In the genomic region with DNA sequence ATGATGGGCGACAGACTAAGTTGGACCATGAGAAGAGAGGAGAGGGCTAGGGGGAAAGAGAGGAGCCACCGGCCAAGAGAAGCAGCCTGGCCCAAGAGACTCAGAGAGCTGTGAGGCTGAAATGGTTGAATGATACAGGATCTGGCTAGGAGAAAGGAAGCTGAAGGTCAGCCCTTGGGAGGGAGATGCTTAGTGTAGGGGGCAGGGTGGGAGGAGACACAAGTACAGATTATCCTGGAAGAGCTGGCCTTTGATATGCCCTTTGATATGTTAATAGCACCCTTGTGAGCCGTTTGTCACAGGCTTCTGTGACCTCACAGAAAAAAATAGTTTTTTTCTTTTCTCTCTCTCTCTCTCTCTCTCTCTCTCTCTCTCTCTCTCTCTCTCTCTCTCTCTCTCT, we compare ENCODE assay signal across 21 mouse cellular contexts. TPM values are rescaled to one million over a fixed set of nuclear protein-coding genes. Genes with fewer than 3 reads are reported as not detected.
DNase-seq lines count a peak whose midpoint lies in the region; ATAC-seq and TF ChIP-seq lines count a peak whose summit lies in the region.
"Had no signal": no experiment of that assay in that cellular context is flagged by ENCODE, and none has a peak within 500 bp of the region (broad histone marks: within the 10 kb centered on the region; RNA-seq: fewer than 3 reads in every experiment).

No protein-coding gene starts in this region.

- TF ChIP-seq CTCF in intestine, postnatal 0 days (IDR thresholded peaks at IDR 0.05; ENCODE audit: low read depth) = no peak
- no peak for TF ChIP-seq CTCF in liver, postnatal 0 days (IDR thresholded peaks at IDR 0.05; ENCODE audit: low read depth)

- WGBS in kidney, embryonic 15.5 days = 15% methylated on average over 3 of the region's 3 CpGs
- 31% methylated on average over 3 of the region's 3 CpGs for WGBS in embryonic facial prominence, embryonic 10.5 days
- WGBS in intestine, postnatal 0 days = 43% methylated on average over 3 of the region's 3 CpGs
- WGBS in liver, postnatal 0 days (ENCODE audit: insufficient replicate concordance) = 53% methylated on average over 3 of the region's 3 CpGs

- ATAC-seq in kidney, embryonic 15.5 days (replicated peaks; ENCODE audit: low FRiP score) = no peak; the same call in 1 of the 2 replicates
- no peak for ATAC-seq in intestine, postnatal 0 days
- ATAC-seq in liver, postnatal 0 days = no peak
- ATAC-seq: activated CD4-positive, CD25-positive, alpha-beta regulatory T cell, adult 4 months; forebrain, postnatal 0 days; hindbrain, embryonic 16.5 days; midbrain, embryonic 16.5 days had no signal

- H3K9ac ChIP-seq in kidney, embryonic 15.5 days = no peak overlapping the region
- peak overlapping the region; percentile 22; the same call in 1 of the 2 replicates for H3K9ac ChIP-seq in ES-E14 (ENCODE audit: insufficient read depth, low read depth, low read length, poor library complexity, severe bottlenecking)
- H3K9ac ChIP-seq in intestine, postnatal 0 days (ENCODE audit: low read depth, low read length) = no peak overlapping the region
- no peak overlapping the region for H3K9ac ChIP-seq in liver, postnatal 0 days (replicated peaks)
- H3K9ac ChIP-seq: embryonic facial prominence, embryonic 13.5 days; forebrain, postnatal 0 days; liver, embryonic 12.5 days; lung, embryonic 15.5 days; stomach, embryonic 15.5 days had no signal

- H3K4me3 ChIP-seq in kidney, embryonic 15.5 days (replicated peaks) = no peak overlapping the region
- no peak overlapping the region for H3K4me3 ChIP-seq in ES-E14 (ENCODE audit: insufficient read depth in 1 of 2, low read depth in 1 of 2, low read length in 2 of 2, poor library complexity in 1 of 2, severe bottlenecking in 1 of 2)
- no peak overlapping the region for H3K4me3 ChIP-seq in embryonic facial prominence, embryonic 10.5 days
- H3K4me3 ChIP-seq in intestine, postnatal 0 days (ENCODE audit: low read depth, low read length) = no peak overlapping the region
- no peak overlapping the region for H3K4me3 ChIP-seq in liver, postnatal 0 days (ENCODE audit: low read depth, low read length)
- H3K4me3 ChIP-seq: embryonic facial prominence, embryonic 13.5 days; heart, embryonic 10.5 days; liver, embryonic 12.5 days; lung, embryonic 15.5 days; stomach, embryonic 15.5 days had no signal

- H3K4me2 ChIP-seq in kidney, embryonic 15.5 days = no peak overlapping the region
- H3K4me2 ChIP-seq in intestine, postnatal 0 days (replicated peaks; ENCODE audit: low read depth) = no peak overlapping the region
- H3K4me2 ChIP-seq in liver, postnatal 0 days (ENCODE audit: low read depth, low read length) = no peak overlapping the region
- H3K4me2 ChIP-seq: embryonic facial prominence, embryonic 13.5 days; liver, embryonic 12.5 days; lung, embryonic 15.5 days; stomach, embryonic 15.5 days had no signal

- no peak for DNase-seq in kidney, adult 18-20 months
- DNase-seq in ES-E14 (ENCODE audit: low read depth, low spot score) = peak; percentile 92
- DNase-seq in adrenal gland, adult 2 months = peak; percentile 70
- DNase-seq in embryonic facial prominence, embryonic 10.5 days (ENCODE audit: low spot score) = peak; percentile 19
- DNase-seq in liver, postnatal 0 days = no peak
- DNase-seq: cerebellum, adult 11-12 months; cerebellum, postnatal 25 days; forebrain, postnatal 0 days; gastrocnemius, postnatal 14 days; kidney, adult 11 months; thymus, postnatal 14 days had no signal

- in situ Hi-C loops in ES-E14 (cut with MboI; ENCODE audit: low sequenced_read_pairs in 2 of 2, unreplicated experiment in 2 of 2) = loop anchor here in 1 of 2 experiments (10.0 kb wide), 1 partner anchor 120 kb away; no protein-coding TSS in a partner anchor

- peaks cover 13% of the 10 kb centered on the region for H3K4me1 ChIP-seq in kidney, embryonic 15.5 days
- peaks cover 8 to 9% of the 10 kb centered on the region in 2 experiments; a peak in 3 of 4 replicates for H3K4me1 ChIP-seq in ES-E14 (ENCODE audit: control insufficient read depth in 2 of 2, insufficient read depth in 2 of 2, low read length in 2 of 2, poor library complexity in 1 of 2)
- H3K4me1 ChIP-seq in embryonic facial prominence, embryonic 10.5 days = peaks cover 18% of the 10 kb centered on the region
- H3K4me1 ChIP-seq in intestine, postnatal 0 days (replicated peaks; ENCODE audit: control insufficient read depth, insufficient read depth, low read length) = no peaks in the 10 kb centered on the region
- peaks cover 8% of the 10 kb centered on the region; the same call in 1 of the 2 replicates for H3K4me1 ChIP-seq in liver, postnatal 0 days (ENCODE audit: insufficient read depth)
- H3K4me1 ChIP-seq: liver, embryonic 12.5 days had no signal

- 0 out of 2 replicates have a peak, but pooled peaks cover 9% of the 10 kb centered on the region for H3K9me3 ChIP-seq in kidney, embryonic 15.5 days (replicated peaks)
- H3K9me3 ChIP-seq in ES-E14 (ENCODE audit: control insufficient read depth, insufficient read depth, low read depth, low read length) = no peaks in the 10 kb centered on the region; the same call in 1 of the 2 replicates
- H3K9me3 ChIP-seq in embryonic facial prominence, embryonic 10.5 days = 0 out of 2 replicates have a peak, but pooled peaks cover 8% of the 10 kb centered on the region
- peaks cover 6% of the 10 kb centered on the region for H3K9me3 ChIP-seq in intestine, postnatal 0 days (ENCODE audit: control insufficient read depth)
- no peaks in the 10 kb centered on the region; the same call in 1 of the 2 replicates for H3K9me3 ChIP-seq in liver, postnatal 0 days (ENCODE audit: low read length)
- H3K9me3 ChIP-seq: heart, embryonic 10.5 days; lung, embryonic 15.5 days; stomach, embryonic 15.5 days had no signal

- 0 out of 2 replicates have a peak overlapping the region, but pooled peaks have one; percentile 32 for H3K27ac ChIP-seq in kidney, embryonic 15.5 days
- peak overlapping the region; percentile 90; the same call in 1 of the 2 replicates for H3K27ac ChIP-seq in ES-E14 (ENCODE audit: insufficient read depth, low read depth, low read length, poor library complexity, severe bottlenecking)
- H3K27ac ChIP-seq in embryonic facial prominence, embryonic 10.5 days (replicated peaks) = peak overlapping the region; percentile 44; the same call in 1 of the 2 replicates
- H3K27ac ChIP-seq in intestine, postnatal 0 days (ENCODE audit: low read depth, low read length) = no peak overlapping the region
- H3K27ac ChIP-seq in liver, postnatal 0 days (ENCODE audit: low read depth) = no peak overlapping the region
- H3K27ac ChIP-seq: embryonic facial prominence, embryonic 13.5 days; heart, embryonic 10.5 days; liver, embryonic 12.5 days; lung, embryonic 15.5 days; stomach, embryonic 15.5 days had no signal

- TF ChIP-seq EP300 in liver, postnatal 0 days (IDR thresholded peaks at IDR 0.05; ENCODE audit: low read depth) = no peak

- H3K27me3 ChIP-seq in kidney, embryonic 15.5 days = no peaks in the 10 kb centered on the region
- no peaks in the 10 kb centered on the region for H3K27me3 ChIP-seq in embryonic facial prominence, embryonic 10.5 days (replicated peaks; ENCODE audit: low read depth, poor library complexity, severe bottlenecking)
- no peaks in the 10 kb centered on the region for H3K27me3 ChIP-seq in intestine, postnatal 0 days (replicated peaks; ENCODE audit: control insufficient read depth, insufficient read depth, low read length)
- no peaks in the 10 kb centered on the region for H3K27me3 ChIP-seq in liver, postnatal 0 days (ENCODE audit: insufficient read depth, low read length)
- H3K27me3 ChIP-seq: embryonic facial prominence, embryonic 13.5 days; liver, embryonic 12.5 days; lung, embryonic 15.5 days; stomach, embryonic 15.5 days had no signal

- H3K36me3 ChIP-seq in kidney, embryonic 15.5 days = no peaks in the 10 kb centered on the region
- no peaks in the 10 kb centered on the region; the same call in 1 of the 2 replicates for H3K36me3 ChIP-seq in ES-E14 (ENCODE audit: control insufficient read depth, insufficient read depth, low read length, poor library complexity, severe bottlenecking)
- H3K36me3 ChIP-seq in embryonic facial prominence, embryonic 10.5 days (replicated peaks) = no peaks in the 10 kb centered on the region
- no peaks in the 10 kb centered on the region for H3K36me3 ChIP-seq in intestine, postnatal 0 days (ENCODE audit: control insufficient read depth, insufficient read depth)
- H3K36me3 ChIP-seq in liver, postnatal 0 days (replicated peaks; ENCODE audit: insufficient read depth, low read length) = no peaks in the 10 kb centered on the region
- H3K36me3 ChIP-seq: embryonic facial prominence, embryonic 13.5 days; heart, embryonic 10.5 days; liver, embryonic 12.5 days; lung, embryonic 15.5 days; stomach, embryonic 15.5 days had no signal

TF ChIP-seq in ES-E14, 5 proteins besides CTCF, POLR2A, EP300 and RAD21:
- TF ChIP-seq ZC3H11A (IDR thresholded peaks at IDR 0.05; ENCODE audit: borderline replicate concordance, low read depth, low read length) (no peak), HCFC1 (IDR thresholded peaks at IDR 0.05; ENCODE audit: borderline replicate concordance, insufficient read depth, low read length) (no peak), MAFK (IDR thresholded peaks at IDR 0.05; ENCODE audit: insufficient read depth, low read depth, low read length) (0 out of 2 replicates have a peak, but pooled peaks have one; percentile 8), CHD2 (IDR thresholded peaks at IDR 0.05; ENCODE audit: low read depth, low read length) (peak; percentile 19), ZNF384 (IDR thresholded peaks at IDR 0.05; ENCODE audit: low read depth, low read length) (peak; percentile 78)

RNA-seq across cellular contexts. Expression of a gene that starts 33.3 kb away (rescaled TPM):
- 84.0 and 87.1 TPM in 2 replicates for polyA plus RNA-seq in kidney, embryonic 15.5 days (2015; fragmentation: Nextera tagmentation; extraction: Ambion mirVana)
- 63.9 and 75.4 TPM in 2 replicates for total RNA-seq in ES-E14 (2012; rRNA removed)
- total RNA-seq in adrenal gland, adult 2 months (2021) = 100 to 1,000 TPM; 122 to 174 TPM
- 4.8 and 6.4 TPM in 2 replicates for polyA plus RNA-seq in adrenal gland, adult 2 months (2012; rRNA removed)
- 87.4 and 88.4 TPM in 2 replicates for polyA plus RNA-seq in embryonic facial prominence, embryonic 10.5 days (2016; fragmentation: Nextera tagmentation; extraction: Ambion mirVana)
- polyA plus RNA-seq in intestine, postnatal 0 days (2015; fragmentation: Nextera tagmentation; extraction: Ambion mirVana) = 34.4 and 37.7 TPM in 2 replicates
- polyA plus RNA-seq in liver, postnatal 0 days (2015; fragmentation: Nextera tagmentation; extraction: Ambion mirVana) = 22.7 and 23.8 TPM in 2 replicates

RNA-seq across cellular contexts. Expression of a gene that starts 33.7 kb away (rescaled TPM):
- 5.8 and 6.4 TPM in 2 replicates for polyA plus RNA-seq in kidney, embryonic 15.5 days (2015; fragmentation: Nextera tagmentation; extraction: Ambion mirVana)
- 16.1 and 19.4 TPM in 2 replicates for total RNA-seq in ES-E14 (2012; rRNA removed)
- 10 to 100 TPM; 19.0 to 19.1 TPM for total RNA-seq in adrenal gland, adult 2 months (2021)
- polyA plus RNA-seq in adrenal gland, adult 2 months (2012; rRNA removed) = 0.48 and 0.65 TPM in 2 replicates
- 5.9 and 6.6 TPM in 2 replicates for polyA plus RNA-seq in embryonic facial prominence, embryonic 10.5 days (2016; fragmentation: Nextera tagmentation; extraction: Ambion mirVana)
- 2.5 and 2.8 TPM in 2 replicates for polyA plus RNA-seq in intestine, postnatal 0 days (2015; fragmentation: Nextera tagmentation; extraction: Ambion mirVana)
- polyA plus RNA-seq in liver, postnatal 0 days (2015; fragmentation: Nextera tagmentation; extraction: Ambion mirVana) = 2.1 TPM in 2 replicates

Comparison
In these comparisons a context has a peak if more than half of its experiments do, and no peak if none do; other contexts are left out.
1. H3K27ac ChIP-seq: peak in kidney, embryonic 15.5 days (single experiment), ES-E14 (single experiment) and embryonic facial prominence, embryonic 10.5 days (single experiment); none in intestine, postnatal 0 days (single experiment) and liver, postnatal 0 days (single experiment).
2. DNase-seq: peak in ES-E14 (single experiment), adrenal gland, adult 2 months (single experiment) and embryonic facial prominence, embryonic 10.5 days (single experiment); none in kidney, adult 18-20 months (single experiment) and liver, postnatal 0 days (single experiment).